Mouse (Mus musculus) spleen, adult 2 months (tissue): ENCODE data around the gene Kif28. TPM values are rescaled to one million over a fixed set of nuclear protein-coding genes. Genes with fewer than 3 reads are reported as not detected.
"Not testable (repeated sequence)": the region's sequence is repeated elsewhere in the genome, so short reads cannot be mapped to it uniquely, and the experiment has no call there.

ENCODE experiments used
- DNase-seq, 2 experiments: peaks; one replicate each; pipeline versions ENCODE4 v3.0.0 to v3.0.0-alpha.2; 2012 to 2021; ENCODE audit warnings: low spot score in 2 of 2, low read depth in 1 of 2
- H3K27ac ChIP-seq: fragments of 200-500 bp; 2 replicates; pipeline ENCODE4 v1.5.1; 2012; ENCODE audit warnings: low read length, inconsistent platforms; ENCODE audit not compliant: insufficient read depth
- H3K27me3 ChIP-seq: fragments of 200-500 bp; 2 replicates; pipeline ENCODE4 v1.6.1; 2012; ENCODE audit warnings: mild to moderate bottlenecking, moderate library complexity, low read length, inconsistent platforms; ENCODE audit not compliant: control insufficient read depth, insufficient read depth
- H3K36me3 ChIP-seq: fragments of 200-500 bp; 2 replicates; pipeline ENCODE4 v1.6.1; 2012; ENCODE audit warnings: mild to moderate bottlenecking, low read length, inconsistent platforms; ENCODE audit not compliant: control insufficient read depth, insufficient read depth
- H3K4me1 ChIP-seq: fragments of 200-500 bp; 2 replicates; pipeline ENCODE4 v1.6.1; 2011; ENCODE audit warnings: inconsistent platforms; ENCODE audit not compliant: control insufficient read depth, insufficient read depth, insufficient read length
- H3K4me3 ChIP-seq: fragments of 200-500 bp; 2 replicates; pipeline ENCODE4 v1.5.1; 2011; ENCODE audit warnings: mild to moderate bottlenecking, inconsistent platforms; ENCODE audit not compliant: insufficient read depth, insufficient read length; ENCODE audit errors: extremely low read depth
- CTCF ChIP-seq: fragments of 200-500 bp; IDR thresholded peaks from 2 replicates; pipeline ENCODE4 v1.5.1; 2011; ENCODE audit warnings: mild to moderate bottlenecking, inconsistent platforms; ENCODE audit not compliant: insufficient read depth, insufficient read length, insufficient replicate concordance; ENCODE audit errors: extremely low read depth
- POLR2A ChIP-seq: fragments of 200-500 bp; IDR thresholded peaks from 2 replicates; pipeline ENCODE4 v1.6.1; 2011; ENCODE audit warnings: low read depth, low read length, inconsistent platforms
- WGBS: fragments of 180-500 bp; shearing (Covaris S2); methylation state at CpG from one replicate; pipeline ENCODE4 v1.1.7; 2018; 5-methylcytosine and 5-hydroxymethylcytosine counted together
- polyA plus RNA-seq: library from polyadenylated mRNA; depleted of rRNA; stranded (reverse); fragments of >200 nt; gene quantifications from 2 replicates; pipeline ENCODE4 v1.2.3, GENCODE M21; 2012

Gene Kif28
- polyA plus RNA-seq, 1 experiment = not detected

GRCm38 (mm10) chr1:179728661-179729060 lies 16.4 kb downstream of the Kif28 start:
- 89% methylated on average over 10 of the region's 10 CpGs for WGBS
- no peaks in the 10 kb centered on the region for H3K36me3 ChIP-seq
- H3K27ac ChIP-seq = no peak overlapping the region
- H3K4me3 ChIP-seq = no peak overlapping the region
- no peaks in the 10 kb centered on the region for H3K27me3 ChIP-seq
- DNase-seq = no peak
- TF ChIP-seq POLR2A (no peak), CTCF (no peak)
- no peaks in the 10 kb centered on the region for H3K4me1 ChIP-seq

- H3K4me1 ChIP-seq = no peaks in the 10 kb centered on the region
- no peak for DNase-seq
- no peaks in the 10 kb centered on the region for H3K36me3 ChIP-seq
- no peak overlapping the region for H3K27ac ChIP-seq
- H3K27me3 ChIP-seq = no peaks in the 10 kb centered on the region
- WGBS = 84% methylated on average over 8 of the region's 8 CpGs
- TF ChIP-seq POLR2A (no peak), CTCF (no peak)
- no peak overlapping the region for H3K4me3 ChIP-seq
Observed at GRCm38 (mm10) chr1:179722811-179723469, 22.1 kb downstream of the Kif28 start.

DNA sequence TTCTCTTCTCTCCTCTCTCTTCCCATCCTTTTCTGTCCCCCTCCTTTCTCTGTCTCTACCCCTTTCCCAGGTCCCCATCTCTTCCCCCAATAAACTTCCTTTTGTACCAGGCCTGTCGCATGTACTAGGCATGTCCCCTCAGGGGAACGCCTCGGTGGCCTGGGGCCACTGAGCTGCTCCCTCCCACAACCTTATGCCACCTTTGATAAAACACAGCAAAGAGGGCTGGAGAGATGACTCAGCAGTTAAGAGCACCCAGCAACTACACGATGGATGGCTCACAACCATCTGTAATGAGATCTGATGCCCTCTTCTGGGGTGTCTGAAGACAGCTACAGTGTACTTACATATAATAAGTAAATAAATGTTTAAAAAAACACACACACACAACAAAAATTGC lies 29.3 kb downstream of the Kif28 start:
- no peak overlapping the region for H3K27ac ChIP-seq
- no peak overlapping the region for H3K4me3 ChIP-seq
- no peak for TF ChIP-seq POLR2A
- no peak for TF ChIP-seq CTCF
- H3K4me1 ChIP-seq = no peaks in the 10 kb centered on the region
- H3K36me3 ChIP-seq = no peaks in the 10 kb centered on the region
- H3K27me3 ChIP-seq = no peaks in the 10 kb centered on the region
- WGBS = 66% methylated on average over 4 of the region's 4 CpGs
- no peak for DNase-seq

GRCm38 (mm10) chr1:179715289-179715688 lies 29.8 kb downstream of the Kif28 start:
- not testable (repeated sequence) for DNase-seq, H3K4me1 ChIP-seq, H3K27me3 ChIP-seq, H3K4me3 ChIP-seq, H3K27ac ChIP-seq, H3K36me3 ChIP-seq
- WGBS = 92% methylated on average over 4 of the region's 4 CpGs

DNA sequence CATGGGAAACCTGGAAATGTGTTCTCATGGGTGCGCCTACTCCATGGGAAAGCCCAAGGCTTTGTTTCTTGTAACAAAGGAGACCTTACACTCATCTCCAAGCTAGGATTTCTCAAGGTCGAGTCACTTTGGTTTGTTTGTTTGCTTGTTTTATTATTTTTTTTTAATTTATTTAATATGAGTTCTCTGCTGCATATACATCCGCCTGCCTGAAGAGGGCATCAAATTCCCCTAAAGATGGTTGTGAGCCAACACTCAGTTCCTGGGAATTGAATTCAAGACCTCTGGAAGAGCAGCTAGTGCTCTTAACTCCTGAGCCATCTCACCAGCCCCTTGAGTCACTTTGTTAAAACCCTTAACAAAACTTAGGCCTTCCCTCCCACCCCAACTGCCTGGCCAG lies 31.7 kb downstream of the Kif28 start:
- H3K4me1 ChIP-seq = no peaks in the 10 kb centered on the region
- no peak overlapping the region for H3K4me3 ChIP-seq
- no peak overlapping the region for H3K27ac ChIP-seq
- no peak for DNase-seq
- TF ChIP-seq CTCF = no peak
- no peaks in the 10 kb centered on the region for H3K36me3 ChIP-seq
- WGBS = 87% methylated on average over 3 of the region's 3 CpGs
- no peaks in the 10 kb centered on the region for H3K27me3 ChIP-seq

- WGBS = 94% methylated on average over 7 of the region's 7 CpGs
- Histone ChIP-seq H3K36me3 (no peaks in the 10 kb centered on the region), H3K4me3 (no peak overlapping the region), H3K4me1 (no peaks in the 10 kb centered on the region), H3K27me3 (no peaks in the 10 kb centered on the region), H3K27ac (no peak overlapping the region)
- TF ChIP-seq POLR2A (no peak), CTCF (no peak)
- no peak for DNase-seq
Observed at GRCm38 (mm10) chr1:179712658-179713057, 32.4 kb downstream of the Kif28 start.

DNA sequence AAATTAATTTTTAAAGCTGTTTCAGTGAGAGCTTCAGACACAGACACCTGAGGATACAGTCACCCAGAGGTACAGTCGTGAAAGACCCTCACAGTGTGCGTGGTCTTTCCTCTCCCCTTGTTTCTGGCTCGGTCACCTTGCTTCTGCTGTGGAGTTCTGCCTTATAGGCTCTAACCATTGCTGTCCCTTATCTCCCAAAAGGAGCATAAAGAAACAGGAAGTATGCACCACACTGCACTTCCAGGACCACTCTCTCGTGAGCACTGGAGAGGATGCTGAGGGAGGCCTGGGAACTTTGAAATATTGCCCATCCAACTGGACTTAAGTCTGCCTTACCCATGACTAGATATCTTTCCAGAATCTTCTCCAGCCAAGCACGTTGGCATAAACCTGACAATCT lies 34.3 kb downstream of the Kif28 start:
- Histone ChIP-seq H3K36me3 (no peaks in the 10 kb centered on the region), H3K4me1 (no peaks in the 10 kb centered on the region), H3K27me3 (no peaks in the 10 kb centered on the region), H3K27ac (no peak overlapping the region), H3K4me3 (no peak overlapping the region)
- no peak for DNase-seq
- WGBS = 70% methylated on average over 5 of the region's 5 CpGs
- TF ChIP-seq POLR2A (no peak), CTCF (no peak)

- H3K27me3 ChIP-seq = no peaks in the 10 kb centered on the region
- no peak overlapping the region for H3K4me3 ChIP-seq
- TF ChIP-seq CTCF = no peak
- TF ChIP-seq POLR2A = no peak
- no peak for DNase-seq
- H3K27ac ChIP-seq = no peak overlapping the region
- no peaks in the 10 kb centered on the region for H3K36me3 ChIP-seq
- no peaks in the 10 kb centered on the region for H3K4me1 ChIP-seq
- 65% methylated on average over 6 of the region's 6 CpGs for WGBS
Observed at GRCm38 (mm10) chr1:179709390-179709789, 35.7 kb downstream of the Kif28 start.
